Mouse (Mus musculus): ENCODE measurements around the gene Olfr721-ps1.

- no peak for TF ChIP-seq POLR2A (IDR thresholded peaks at IDR 0.05; ENCODE audit: insufficient read depth, low read depth, low read length)
- no peak for TF ChIP-seq CTCF (IDR thresholded peaks at IDR 0.05; ENCODE audit: insufficient read depth, low read depth, low read length)
Measured at GRCm38 (mm10) chr14:14436078-14436658, 35.1 kb downstream of the Olfr721-ps1 start.
